Mouse (Mus musculus) frontal cortex, postnatal 36 days (tissue): ENCODE measurements around the gene Tsc1.

Experiments used
- DNase-seq, 2 experiments: peaks; one replicate each; pipeline ENCODE4 v3.0.0; 2022; ENCODE audit warnings: low spot score in 2 of 2

Gene Tsc1

GRCm38 (mm10) chr2:28730676-28731075 lies 89.6 kb downstream of the Tsc1 start:
- DNase-seq = no peak

- DNase-seq = no peak
Observed at GRCm38 (mm10) chr2:28737112-28737511, 96.1 kb downstream of the Tsc1 start.

GRCm38 (mm10) chr2:28740159-28740558 lies 99.1 kb downstream of the Tsc1 start:
- DNase-seq = no peak
